Comparison of ENCODE assay signal across 11 mouse cellular contexts in genomic region chr10:95330375-95331363, GRCm38 (mm10). TPM values are rescaled to one million over a fixed set of nuclear protein-coding genes. Genes with fewer than 3 reads are reported as not detected.
DNase-seq lines count a peak whose midpoint lies in the region; ATAC-seq and TF ChIP-seq lines count a peak whose summit lies in the region.
"Had no signal": no experiment of that assay in that cellular context is flagged by ENCODE, and none has a peak within 500 bp of the region (broad histone marks: within the 10 kb centered on the region; RNA-seq: fewer than 3 reads in every experiment).

No protein-coding gene starts in this region.

- no peaks in the 10 kb centered on the region for H3K27me3 ChIP-seq in heart, adult 2 months (ENCODE audit: control insufficient read depth, insufficient read depth, low read length)
- H3K27me3 ChIP-seq in forebrain, postnatal 0 days (ENCODE audit: insufficient read depth, low read length) = no peaks in the 10 kb centered on the region
- H3K27me3 ChIP-seq: embryonic facial prominence, embryonic 15.5 days had no signal

- no peaks in the 10 kb centered on the region for H3K9me3 ChIP-seq in forebrain, postnatal 0 days (ENCODE audit: low read length)
- H3K9me3 ChIP-seq: embryonic facial prominence, embryonic 15.5 days; midbrain, embryonic 10.5 days had no signal

- no peak for TF ChIP-seq POLR2A in heart, adult 2 months (IDR thresholded peaks at IDR 0.05; ENCODE audit: insufficient read depth, low read depth, low read length)
- no peak for TF ChIP-seq POLR2A in brain, embryonic 14.5 days (IDR thresholded peaks at IDR 0.05; ENCODE audit: borderline replicate concordance, extremely low read depth, insufficient read depth, insufficient read length, poor library complexity, severe bottlenecking)

- TF ChIP-seq EP300 in heart, adult 2 months (IDR thresholded peaks at IDR 0.05; ENCODE audit: insufficient read depth, low read depth, low read length) = no peak

- ATAC-seq in megakaryocyte, adult 5-6 weeks (ENCODE audit: poor library complexity, severe bottlenecking) = peak; percentile 78
- no peak for ATAC-seq in forebrain, postnatal 0 days

- no peaks in the 10 kb centered on the region for H3K79me2 ChIP-seq in heart, adult 2 months (replicated peaks; ENCODE audit: control insufficient read depth, insufficient read depth, low read length)

- no peak for TF ChIP-seq CTCF in heart, adult 2 months (IDR thresholded peaks at IDR 0.05)
- TF ChIP-seq CTCF in brain, embryonic 14.5 days (IDR thresholded peaks at IDR 0.05; ENCODE audit: borderline replicate concordance, extremely low read depth, insufficient read depth, insufficient read length) = no peak
- TF ChIP-seq CTCF in forebrain, postnatal 0 days (IDR thresholded peaks at IDR 0.05; ENCODE audit: low read depth) = no peak

- H3K9ac ChIP-seq in heart, adult 2 months (ENCODE audit: low read depth, low read length) = no peak overlapping the region
- no peak overlapping the region for H3K9ac ChIP-seq in forebrain, postnatal 0 days
- H3K9ac ChIP-seq: embryonic facial prominence, embryonic 15.5 days had no signal

- peaks cover under 1% of the 10 kb centered on the region; the same call in 1 of the 2 replicates for H3K4me1 ChIP-seq in heart, adult 2 months (ENCODE audit: control insufficient read depth, insufficient read depth, low read length)
- no peaks in the 10 kb centered on the region for H3K4me1 ChIP-seq in forebrain, postnatal 0 days (ENCODE audit: insufficient read depth)
- H3K4me1 ChIP-seq: embryonic facial prominence, embryonic 15.5 days had no signal

- H3K4me3 ChIP-seq in heart, adult 2 months = no peak overlapping the region
- H3K4me3 ChIP-seq in forebrain, postnatal 0 days (ENCODE audit: low read depth, low read length) = no peak overlapping the region
- H3K4me3 ChIP-seq: embryonic facial prominence, embryonic 15.5 days; midbrain, embryonic 10.5 days had no signal

- H3K36me3 ChIP-seq in heart, adult 2 months (ENCODE audit: control insufficient read depth, insufficient read depth, low read length) = peaks cover under 1% of the 10 kb centered on the region; the same call in 1 of the 2 replicates
- no peaks in the 10 kb centered on the region for H3K36me3 ChIP-seq in forebrain, postnatal 0 days (ENCODE audit: insufficient read depth)
- H3K36me3 ChIP-seq: embryonic facial prominence, embryonic 15.5 days; midbrain, embryonic 10.5 days had no signal

- no peak overlapping the region for H3K4me2 ChIP-seq in forebrain, postnatal 0 days (ENCODE audit: low read depth)
- H3K4me2 ChIP-seq: embryonic facial prominence, embryonic 15.5 days had no signal

- intact Hi-C loops in heart, adult 2 months (cut with DNase I) = no loop called here
- intact Hi-C loops in left cerebral cortex, postnatal 25 days (cut with DNase I) = no loop called here

- no peak overlapping the region; the same call in 1 of the 2 replicates for H3K27ac ChIP-seq in heart, adult 2 months
- H3K27ac ChIP-seq in forebrain, postnatal 0 days (ENCODE audit: low read depth, low read length) = no peak overlapping the region
- H3K27ac ChIP-seq: embryonic facial prominence, embryonic 15.5 days; midbrain, embryonic 10.5 days had no signal

- peak; percentile 39 for DNase-seq in heart, postnatal 4 days
- DNase-seq in heart, adult 2 months = no peak
- peak; percentile 25 to 37 for DNase-seq in B cell, adult 2 months
- peak; percentile 37 for DNase-seq in brain, embryonic 14.5 days (ENCODE audit: low read depth)
- DNase-seq in right cerebral cortex, postnatal 10 days (ENCODE audit: low spot score in 2 of 2) = no peak
- no peak for DNase-seq in forebrain, postnatal 0 days
- no peak for DNase-seq in left cerebral cortex, postnatal 25 days (ENCODE audit: low spot score in 2 of 2)
- DNase-seq: adrenal gland, postnatal 10 days had no signal

- whole genome bisulfite sequencing in heart, adult 2 months = 69% methylated on average over 9 of the region's 9 CpGs
- WGBS in forebrain, postnatal 0 days = 57% methylated on average over 9 of the region's 9 CpGs

RNA-seq across cellular contexts. Expression of gene Cradd, which starts 6.7 kb away (rescaled TPM):
- 10 to 100 TPM; 11.3 to 12.2 TPM for total RNA-seq in heart, postnatal 4 days (2021)
- total RNA-seq in heart, adult 2 months (2021) = 10 to 100 TPM in 1 of 2 experiments, 1 to 10 TPM in 1; 9.9 to 10.3 TPM
- 15.1 and 15.7 TPM in 2 replicates for polyA plus RNA-seq in heart, adult 2 months (2012; rRNA removed)
- polyA plus RNA-seq in brain, embryonic 14.5 days (2012; rRNA removed) = 10.1 and 10.8 TPM in 2 replicates
- total RNA-seq in megakaryocyte, adult 5-6 weeks (2015) = 20.3 and 20.5 TPM in 2 replicates
- 3.6 and 7.3 TPM in 2 replicates for total RNA-seq in megakaryocyte, adult 5-6 weeks (2017)
- 8.3 and 10.8 TPM in 2 replicates for total RNA-seq in forebrain, postnatal 0 days (2014; rRNA removed)
- polyA plus RNA-seq in forebrain, postnatal 0 days (2015; fragmentation: Nextera tagmentation; extraction: Ambion mirVana) = 8.5 and 10.3 TPM in 2 replicates
- total RNA-seq in left cerebral cortex, postnatal 25 days (2021) = 1 to 10 TPM; 4.1 to 5.7 TPM

Comparison
In these comparisons a context has a peak if more than half of its experiments do, and no peak if none do; other contexts are left out.
1. DNase-seq: peak in heart, postnatal 4 days (single experiment), B cell, adult 2 months (2 of 2) and brain, embryonic 14.5 days (single experiment); none in heart, adult 2 months (0 of 2), right cerebral cortex, postnatal 10 days (0 of 2), forebrain, postnatal 0 days (single experiment) and left cerebral cortex, postnatal 25 days (0 of 2).